Mouse (Mus musculus) CH12.LX (cell line): ENCODE data around the gene Ankfy1. TPM values are rescaled to one million over a fixed set of nuclear protein-coding genes. Genes with fewer than 3 reads are reported as not detected.

ENCODE experiments used
- DNase-seq: peaks from one replicate; pipeline ENCODE4 v3.0.0-alpha.2; 2013; ENCODE audit errors: extremely low read depth
- H3K27ac ChIP-seq: 2 replicates; pipeline ENCODE4 v1.5.1; 2012; ENCODE audit warnings: low read depth, mild to moderate bottlenecking, control low read depth, moderate library complexity; ENCODE audit not compliant: insufficient read depth
- H3K27me3 ChIP-seq: replicated peaks from 2 replicates; pipeline ENCODE3; 2012; ENCODE audit warnings: inconsistent platforms
- H3K36me3 ChIP-seq, 2 experiments: replicated peaks in 1 of 2; 2 replicates each; pipeline versions ENCODE3 to v1.6.1; 2012; ENCODE audit warnings: inconsistent platforms in 1 of 2, low read length in 1 of 2, mild to moderate bottlenecking in 1 of 2, mixed read lengths in 1 of 2, moderate library complexity in 1 of 2; ENCODE audit not compliant: control insufficient read depth in 1 of 2, insufficient read depth in 1 of 2
- H3K4me1 ChIP-seq, 2 experiments: 2 replicates each; pipeline ENCODE4 v1.6.1; 2012; ENCODE audit warnings: inconsistent platforms in 1 of 2, moderate library complexity in 1 of 2; ENCODE audit not compliant: insufficient read depth in 2 of 2, control insufficient read depth in 1 of 2
- H3K4me2 ChIP-seq: 2 replicates; pipeline ENCODE4 v1.6.1; 2012; ENCODE audit warnings: low read depth, mild to moderate bottlenecking, control low read depth; ENCODE audit not compliant: poor library complexity, insufficient read depth, severe bottlenecking
- H3K4me3 ChIP-seq, 3 experiments: fragments of 150-350 bp in 1 of 3; sonication (generic) in 1 of 3; replicated peaks in 1 of 3; 2 replicates each; pipeline versions ENCODE3 to v1.5.1; 2011 to 2012; ENCODE audit warnings: low read depth in 2 of 3, low read length in 2 of 3, mild to moderate bottlenecking in 2 of 3, moderate library complexity in 2 of 3, control low read depth in 1 of 3, improper control_type of control experiment in 1 of 3, inconsistent platforms in 1 of 3, mixed read lengths in 1 of 3; ENCODE audit not compliant: poor library complexity in 1 of 3
- H3K79me2 ChIP-seq: replicated peaks from 2 replicates; pipeline ENCODE4 v1.6.1; 2012; ENCODE audit warnings: mild to moderate bottlenecking, moderate library complexity; ENCODE audit not compliant: control insufficient read depth, poor library complexity, insufficient read depth, severe bottlenecking; ENCODE audit errors: extremely low read depth
- H3K9ac ChIP-seq: 2 replicates; pipeline ENCODE4 v1.6.1; 2012; ENCODE audit warnings: low read depth, mild to moderate bottlenecking, control low read depth, moderate library complexity; ENCODE audit not compliant: insufficient read depth
- H3K9me3 ChIP-seq: replicated peaks from 2 replicates; pipeline ENCODE3; 2012; ENCODE audit warnings: low read length, inconsistent platforms, mixed read lengths
- BHLHE40 ChIP-seq: IDR thresholded peaks from 2 replicates; pipeline ENCODE4 v1.6.1; 2011; ENCODE audit warnings: mild to moderate bottlenecking, low read depth, low read length, improper control_type of control experiment
- CHD2 ChIP-seq: IDR thresholded peaks from 2 replicates; pipeline ENCODE4 v1.6.1; 2011; ENCODE audit warnings: low read length, improper control_type of control experiment
- E2F4 ChIP-seq: IDR thresholded peaks from 2 replicates; pipeline ENCODE4 v1.6.1; 2011; ENCODE audit warnings: low read depth, low read length, improper control_type of control experiment; ENCODE audit not compliant: insufficient replicate concordance
- EP300 ChIP-seq: IDR thresholded peaks from 2 replicates; pipeline ENCODE4 v1.6.1; 2011; ENCODE audit warnings: low read length, improper control_type of control experiment
- ETS1 ChIP-seq: conservative IDR thresholded peaks from 2 replicates; pipeline ENCODE4 v1.6.1; 2012; ENCODE audit warnings: low read depth, mild to moderate bottlenecking, inconsistent platforms, low read length, improper control_type of control experiment, moderate library complexity
- JUND ChIP-seq: conservative IDR thresholded peaks from 2 replicates; pipeline ENCODE4 v1.6.1; 2011; ENCODE audit warnings: low read depth, low read length, improper control_type of control experiment
- MAFK ChIP-seq: IDR thresholded peaks from 2 replicates; pipeline ENCODE4 v1.6.1; 2011; ENCODE audit warnings: low read length, improper control_type of control experiment; ENCODE audit not compliant: insufficient replicate concordance
- MEF2A ChIP-seq: IDR thresholded peaks from 2 replicates; pipeline ENCODE4 v1.6.1; 2014; ENCODE audit warnings: low read depth, mild to moderate bottlenecking, inconsistent platforms, low read length, improper control_type of control experiment, borderline replicate concordance
- MYC ChIP-seq: IDR thresholded peaks from 2 replicates; pipeline ENCODE4 v1.6.1; 2011; ENCODE audit warnings: low read depth, mild to moderate bottlenecking, improper control_type of control experiment, low read length
- NELFE ChIP-seq: IDR thresholded peaks from 2 replicates; pipeline ENCODE4 v1.6.1; 2011; ENCODE audit warnings: low read depth, low read length, improper control_type of control experiment
- POLR2AphosphoS2 ChIP-seq: IDR thresholded peaks from 2 replicates; pipeline ENCODE4 v1.6.1; 2011; ENCODE audit warnings: low read depth, low read length, improper control_type of control experiment
- SIN3A ChIP-seq: IDR thresholded peaks from 2 replicates; pipeline ENCODE4 v1.6.1; 2012; ENCODE audit warnings: low read length, improper control_type of control experiment, inconsistent platforms
- TCF12 ChIP-seq: IDR thresholded peaks from 2 replicates; pipeline ENCODE4 v1.6.1; 2014; ENCODE audit warnings: low read depth, mild to moderate bottlenecking, inconsistent platforms, low read length, improper control_type of control experiment
- USF1 ChIP-seq: IDR thresholded peaks from 2 replicates; pipeline ENCODE4 v1.6.1; 2014; ENCODE audit warnings: low read depth, mild to moderate bottlenecking, inconsistent platforms, low read length, improper control_type of control experiment
- dilution Hi-C: fragments of 300-500 bp; cut with MboI; formaldehyde crosslinking; loops from 2 replicates; pipeline ENCODE4 v1.14.3; 2020; ENCODE audit warnings: low sequenced_read_pairs; ENCODE audit not compliant: extremely low pct_unique_long_range_greater_than_20kb, extremely low pct_ligation_motif_present
- in situ Hi-C: fragments of 300-500 bp; cut with MboI; formaldehyde crosslinking; loops from 3 replicates; pipeline ENCODE4 v1.14.3; 2019; ENCODE audit warnings: low sequenced_read_pairs, low pct_ligation_motif_present, low pct_unique_long_range_greater_than_20kb, mixed read lengths
- polyA plus RNA-seq: library from polyadenylated mRNA; unstranded; fragments of >175 nt; gene quantifications from 2 replicates; pipeline ENCODE4 v1.2.1, GENCODE M21; 2012; ENCODE audit warnings: low read depth; ENCODE audit not compliant: insufficient read length
- total RNA-seq, 2 experiments: library from RNA; depleted of rRNA; stranded (reverse); fragments of 300-350 nt in 1 of 2; fragments of >200 nt in 1 of 2; gene quantifications; 2 replicates each; pipeline ENCODE4 v1.2.3; 2012 to 2014

Ankfy1 gene
- total and polyA plus RNA-seq, 3 experiments = 31.4 to 37.0 (median 31.5) TPM

- Histone ChIP-seq H3K4me2 (peak overlapping the region; percentile 16), H3K79me2 (peaks cover 19% of the 10 kb centered on the region), H3K9me3 (no peaks in the 10 kb centered on the region), H3K4me3 (no peak overlapping the region), H3K9ac (no peak overlapping the region), H3K27me3 (no peaks in the 10 kb centered on the region), H3K27ac (peak overlapping the region; percentile 57), H3K4me1 (peaks cover 5 to 34% of the 10 kb centered on the region in 2 experiments), H3K36me3 (peaks cover 0 to 27% of the 10 kb centered on the region in 2 experiments)
- TF ChIP-seq BHLHE40 (0 out of 2 replicates have a peak, but pooled peaks have one; percentile 6), EP300 (peak; percentile 38; the same call in 1 of the 2 replicates), TCF12 (no peak), CHD2 (peak; percentile 38; the same call in 1 of the 2 replicates), MYC (no peak), NELFE (no peak), ETS1 (peak; percentile 32; the same call in 1 of the 2 replicates), POLR2AphosphoS2 (no peak), MAFK (peak; percentile 35; the same call in 1 of the 2 replicates), MEF2A (peak; percentile 72), JUND (0 out of 2 replicates have a peak, but pooled peaks have one; percentile 16)
- dilution Hi-C loops = no loop called here
- peak; percentile 36 for DNase-seq
- in situ Hi-C loops = no loop called here
Observed at GRCm38 (mm10) chr11:72671294-72671988, 18.4 kb upstream of the Ankfy1 start.

- in situ Hi-C loops = no loop called here
- H3K4me1 ChIP-seq = peaks cover 5 to 31% of the 10 kb centered on the region in 2 experiments
- H3K4me2 ChIP-seq = no peak overlapping the region
- peaks cover 0 to 19% of the 10 kb centered on the region in 2 experiments for H3K36me3 ChIP-seq
- H3K9me3 ChIP-seq = no peaks in the 10 kb centered on the region
- H3K79me2 ChIP-seq = peaks cover 25% of the 10 kb centered on the region
- H3K4me3 ChIP-seq = no peak overlapping the region
- DNase-seq = no peak
- dilution Hi-C loops = no loop called here
- H3K9ac ChIP-seq = no peak overlapping the region
- H3K27ac ChIP-seq = no peak overlapping the region
- H3K27me3 ChIP-seq = no peaks in the 10 kb centered on the region
- TF ChIP-seq USF1 (no peak), JUND (no peak), E2F4 (no peak), SIN3A (no peak)
Observed at GRCm38 (mm10) chr11:72672438-72672837, 17.4 kb upstream of the Ankfy1 start.
